Mouse (Mus musculus) C2C12 (cell line): ENCODE data around the gene Kxd1.

Experiments used
- CTCF ChIP-seq: IDR thresholded peaks from one replicate; pipeline ENCODE4 v1.5.1; 2011; ENCODE audit not compliant: control insufficient read depth, insufficient read depth, insufficient read length
- FOSL1 ChIP-seq: IDR thresholded peaks from one replicate; pipeline ENCODE4 v1.8.0; 2011; ENCODE audit warnings: mild to moderate bottlenecking, low read length; ENCODE audit not compliant: poor library complexity, insufficient read depth, severe bottlenecking
- MAX ChIP-seq: IDR thresholded peaks from one replicate; pipeline ENCODE4 v1.6.1; 2011; ENCODE audit warnings: mild to moderate bottlenecking, control low read depth
- MYOD1 ChIP-seq: IDR thresholded peaks from one replicate; pipeline ENCODE4 v1.6.1; 2011; ENCODE audit warnings: low read depth; ENCODE audit not compliant: control insufficient read depth, insufficient read length
- MYOG ChIP-seq: IDR thresholded peaks from one replicate; pipeline ENCODE4 v1.6.1; 2011; ENCODE audit not compliant: control insufficient read depth, insufficient read length; ENCODE audit errors: extremely low read depth
- USF1 ChIP-seq: IDR thresholded peaks from one replicate; pipeline ENCODE4 v1.6.1; 2011; ENCODE audit warnings: low read depth, mild to moderate bottlenecking, control low read depth, moderate library complexity

DNA sequence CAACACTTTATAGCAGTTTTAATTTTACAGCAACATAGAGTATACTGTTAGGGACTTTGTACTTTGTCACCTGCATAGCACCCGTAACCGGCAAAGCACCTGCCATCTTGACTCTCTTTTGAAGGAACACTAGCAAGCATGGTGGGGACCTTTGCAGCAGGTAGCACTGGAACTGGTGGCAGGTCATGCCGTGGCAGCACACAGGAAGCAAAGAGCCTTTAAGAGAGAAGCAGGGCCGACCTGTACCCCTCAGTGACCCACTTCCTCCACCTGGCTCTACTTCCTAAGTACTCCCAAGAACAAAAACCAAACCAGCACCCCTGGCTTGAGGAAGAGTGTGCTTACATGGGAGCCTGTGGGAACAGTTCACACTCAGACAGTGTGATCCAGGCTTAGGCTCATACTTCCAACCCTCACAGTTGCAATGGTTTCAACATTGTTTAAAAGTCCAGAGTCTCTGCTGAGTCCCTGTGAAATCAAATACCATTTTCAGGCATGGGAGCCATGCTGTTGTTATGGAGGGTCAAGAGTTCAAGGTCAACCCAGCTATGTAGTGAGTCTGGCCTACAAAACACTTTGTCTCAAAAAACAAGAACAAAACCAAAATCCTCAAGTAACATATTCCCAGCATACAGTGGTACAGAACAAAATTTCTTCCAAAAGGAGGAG, 27.5 kb upstream of the Kxd1 start:
- no peak for TF ChIP-seq CTCF
- TF ChIP-seq MYOD1 = no peak
- TF ChIP-seq MYOG = no peak
- no peak for TF ChIP-seq USF1
- no peak for TF ChIP-seq FOSL1
- no peak for TF ChIP-seq MAX
